Mouse (Mus musculus) kidney, adult 2 months (tissue): ENCODE data around the gene Bricd5.

Experiments
- CTCF ChIP-seq: fragments of 200-500 bp; conservative IDR thresholded peaks from 2 replicates; pipeline ENCODE4 v1.5.1; 2011; ENCODE audit warnings: low read depth, mild to moderate bottlenecking, control low read depth, low read length, moderate library complexity, mixed read lengths; ENCODE audit not compliant: insufficient read depth, insufficient read length
- POLR2A ChIP-seq: fragments of 200-500 bp; IDR thresholded peaks from one replicate; pipeline ENCODE4 v1.6.1; 2011; ENCODE audit warnings: low read depth, low read length, control low read depth

- TF ChIP-seq POLR2A, result no peak
- no peak for TF ChIP-seq CTCF
These were observed 30.4 kb downstream of the Bricd5 start for GRCm38 (mm10) chr17:24504085-24504484.
